Mouse (Mus musculus) small intestine, adult 2 months (tissue): ENCODE results near the gene Wbp2nl.

ENCODE experiments used
- CTCF ChIP-seq: fragments of 200-500 bp; IDR thresholded peaks from 2 replicates; pipeline ENCODE4 v1.5.1; 2012; ENCODE audit warnings: low read depth, mild to moderate bottlenecking, control low read depth, inconsistent platforms, low read length, moderate library complexity, mixed read lengths; ENCODE audit not compliant: insufficient replicate concordance, insufficient read length; ENCODE audit errors: extremely low read depth
- POLR2A ChIP-seq: fragments of 200-500 bp; IDR thresholded peaks from 2 replicates; pipeline ENCODE4 v1.6.1; 2012; ENCODE audit warnings: low read depth, mild to moderate bottlenecking, control low read depth, inconsistent platforms, low read length, moderate library complexity

DNA sequence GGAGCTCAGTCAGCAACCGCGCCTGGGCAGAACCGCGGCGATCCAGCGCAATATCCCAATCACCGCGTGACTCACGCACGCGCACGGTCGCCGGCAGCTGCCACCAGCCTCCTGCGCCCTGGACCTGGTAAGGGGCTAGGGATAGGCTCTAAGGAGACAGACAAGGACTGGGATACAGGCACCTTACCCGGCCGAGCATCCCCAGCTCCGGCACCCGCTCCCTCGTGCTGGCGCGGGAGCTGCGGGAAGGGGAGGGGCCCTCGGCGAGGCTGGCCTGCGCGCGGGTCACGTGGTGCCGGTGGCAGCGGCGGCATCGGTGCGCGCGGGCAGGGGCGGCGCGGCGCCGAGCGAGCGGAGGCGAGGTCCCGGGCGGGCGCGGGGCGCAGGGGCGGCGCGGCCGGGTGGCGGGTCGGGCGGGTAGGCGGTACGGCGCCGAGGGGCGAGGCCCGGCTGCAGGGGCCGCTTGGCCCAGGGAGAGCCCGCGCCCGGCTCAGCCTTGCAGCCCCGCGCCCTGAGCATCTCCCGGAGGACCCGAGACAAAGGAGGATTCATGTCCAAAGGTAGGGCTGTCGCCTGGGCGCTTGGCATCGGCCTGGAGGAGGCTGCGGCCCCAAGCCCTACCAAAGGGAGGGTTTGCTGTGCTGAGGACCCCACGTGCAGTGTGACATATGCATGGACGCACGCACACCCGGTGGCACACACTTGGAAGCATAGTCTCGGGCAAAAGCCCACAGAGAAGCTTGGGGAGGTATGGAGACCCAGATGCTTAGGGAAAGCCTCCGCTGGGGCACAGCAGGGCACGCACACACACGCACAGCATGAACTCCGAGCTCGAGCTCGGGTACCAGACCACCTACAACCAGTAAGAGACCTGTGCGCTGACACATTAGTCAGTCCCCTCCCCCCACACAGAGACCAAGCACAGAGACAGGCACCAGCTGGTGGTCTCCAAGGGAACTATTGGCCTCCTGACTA lies 23.5 kb upstream of the Wbp2nl start:
- no peak for TF ChIP-seq POLR2A
- TF ChIP-seq CTCF, result no peak
